Mouse (Mus musculus): ENCODE data around the gene Msh5.

Gene Msh5

GRCm38 (mm10) chr17:35068213-35068914 lies 21.8 kb upstream of the Msh5 start:
- DNase-seq, result no peak

GRCm38 (mm10) chr17:35066084-35066483 lies 19.5 kb upstream of the Msh5 start, which contains the start of gene Mpig6b:
Mpig6b (minus strand) TSS chr17:35066184.
- no peak for DNase-seq

GRCm38 (mm10) chr17:35064951-35065947 lies 18.7 kb upstream of the Msh5 start, which contains the start of gene Ly6g6c:
Ly6g6c (plus strand) TSS chr17:35065388.
- DNase-seq, result no peak

DNA sequence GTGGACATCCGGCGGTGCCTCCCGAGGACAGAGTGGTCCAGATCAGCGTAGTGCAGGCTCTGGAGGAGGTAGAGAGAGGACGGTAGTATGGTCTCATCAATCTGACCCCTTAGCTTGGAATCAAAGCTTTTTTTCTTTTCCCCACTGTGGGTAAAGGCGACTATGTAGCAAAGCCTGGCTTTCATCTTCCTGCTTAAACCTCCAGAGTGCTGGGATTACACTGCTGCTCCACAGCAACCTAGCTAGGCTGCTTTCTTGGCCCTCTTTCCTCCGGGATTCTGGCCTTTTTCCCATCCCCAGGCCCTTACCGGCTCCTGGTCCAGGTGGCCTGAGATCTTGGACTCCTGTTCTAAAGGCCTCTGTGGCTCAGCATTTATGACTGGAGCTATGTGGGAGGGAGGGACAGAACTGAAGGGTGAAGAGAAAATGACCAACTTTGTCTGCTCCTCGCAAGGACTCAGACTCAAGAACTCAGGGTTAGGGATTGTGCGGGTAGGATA lies 17.9 kb upstream of the Msh5 start:
- no peak for DNase-seq

- DNase-seq, result no peak
Observed at GRCm38 (mm10) chr17:35063466-35063865, 16.9 kb upstream of the Msh5 start.

DNA sequence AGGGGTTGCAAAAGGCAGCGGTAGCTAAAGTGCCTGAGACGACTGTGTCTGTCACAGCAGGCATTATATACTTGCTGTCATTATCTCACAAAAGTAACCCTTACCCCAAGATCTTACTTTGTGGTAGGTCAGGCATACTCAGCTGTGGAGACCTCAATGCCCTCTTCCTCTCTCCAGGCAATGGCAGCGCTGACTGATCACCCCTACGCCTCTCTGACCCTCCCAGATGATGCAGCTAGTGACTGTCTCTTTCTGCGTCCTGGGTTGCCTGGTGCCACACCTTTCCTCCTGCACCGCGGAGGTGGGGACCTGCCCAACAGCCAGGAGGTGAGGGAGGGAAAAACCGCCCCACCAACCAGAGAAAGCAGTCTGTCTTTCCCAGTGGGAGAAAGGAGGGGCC lies 14.8 kb upstream of the Msh5 start:
- DNase-seq, result no peak

DNA sequence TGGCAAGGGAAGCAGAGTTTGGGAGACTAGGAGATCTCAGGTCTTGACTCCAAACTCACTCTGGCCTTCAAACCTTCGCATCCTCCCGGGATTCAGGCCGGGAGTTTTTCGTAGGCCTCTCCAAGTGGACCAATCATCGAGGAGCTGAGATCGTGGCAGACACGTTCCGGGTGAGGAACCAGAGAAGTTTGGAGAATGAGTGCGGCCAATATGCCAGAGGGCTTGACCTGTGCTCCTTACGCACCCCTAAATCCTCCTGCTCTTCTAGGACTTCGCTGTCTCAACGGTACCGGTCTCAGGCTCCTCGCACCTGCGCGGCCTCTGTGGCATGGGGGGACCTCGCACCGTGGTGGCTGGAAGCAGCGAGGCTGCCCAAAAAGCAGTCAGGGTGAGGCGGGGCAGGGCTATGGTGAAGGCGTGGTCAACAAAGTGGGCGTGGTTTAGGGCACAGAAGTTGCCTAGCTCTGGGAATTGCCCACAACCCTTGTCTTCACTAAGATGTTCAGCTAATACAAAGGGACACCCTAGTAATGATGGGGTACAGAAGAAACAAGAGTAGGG lies 14.3 kb upstream of the Msh5 start:
- no peak for DNase-seq

GRCm38 (mm10) chr17:35060071-35060470 lies 13.5 kb upstream of the Msh5 start:
- DNase-seq, result no peak

DNA sequence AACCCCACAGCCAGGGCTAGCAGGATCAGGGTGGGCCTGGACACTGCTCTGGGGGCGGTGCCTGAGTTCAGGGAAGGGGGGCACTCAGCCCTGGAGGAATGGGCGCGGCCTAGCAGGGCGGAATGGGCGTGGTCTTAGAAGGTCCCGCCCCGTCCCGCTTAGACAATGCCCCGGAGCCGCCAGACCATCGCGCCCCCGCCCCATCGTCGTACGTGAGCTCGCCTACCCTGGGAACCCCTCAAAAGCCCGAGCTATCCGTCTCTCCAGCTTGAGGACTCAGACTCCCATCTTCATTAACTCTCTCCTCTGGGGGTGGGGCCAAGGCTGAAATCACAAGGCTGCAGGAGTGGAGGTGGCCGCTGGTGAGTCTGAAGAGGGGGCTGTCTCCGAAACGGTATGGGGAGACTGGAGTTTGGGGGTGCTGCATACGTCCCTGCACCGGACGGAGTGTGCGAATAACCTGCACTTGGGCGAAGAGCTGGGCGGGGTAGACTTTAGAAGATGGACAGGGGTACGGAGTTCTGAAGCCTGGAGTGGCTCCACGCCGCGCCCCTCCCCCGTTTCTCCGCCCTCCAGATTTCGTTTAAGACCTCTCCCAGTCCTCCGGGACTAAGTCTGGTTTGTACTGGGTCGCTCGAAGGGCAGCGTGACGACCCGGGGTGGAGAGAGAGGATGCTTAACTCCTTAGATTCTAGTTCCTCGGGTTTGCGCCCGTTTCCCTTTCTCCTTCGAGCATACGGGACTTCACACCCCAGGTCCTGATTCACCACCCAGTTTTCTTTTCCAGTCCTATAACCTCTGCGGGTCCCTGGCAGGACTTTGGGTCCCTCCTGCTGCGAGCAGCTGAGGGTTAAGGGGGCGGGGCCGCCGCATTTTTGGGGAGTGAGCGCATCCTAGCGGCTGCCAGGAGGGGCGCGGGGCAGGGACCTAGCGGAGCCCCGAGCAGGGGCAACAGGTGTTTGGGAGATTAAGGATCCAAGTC lies 12.7 kb upstream of the Msh5 start, which contains the start of gene Ddah2:
TSS of gene Ddah2 (plus strand) at position 125 of the 982 bp plus-strand sequence.
- peak; percentile 93 for DNase-seq

DNA sequence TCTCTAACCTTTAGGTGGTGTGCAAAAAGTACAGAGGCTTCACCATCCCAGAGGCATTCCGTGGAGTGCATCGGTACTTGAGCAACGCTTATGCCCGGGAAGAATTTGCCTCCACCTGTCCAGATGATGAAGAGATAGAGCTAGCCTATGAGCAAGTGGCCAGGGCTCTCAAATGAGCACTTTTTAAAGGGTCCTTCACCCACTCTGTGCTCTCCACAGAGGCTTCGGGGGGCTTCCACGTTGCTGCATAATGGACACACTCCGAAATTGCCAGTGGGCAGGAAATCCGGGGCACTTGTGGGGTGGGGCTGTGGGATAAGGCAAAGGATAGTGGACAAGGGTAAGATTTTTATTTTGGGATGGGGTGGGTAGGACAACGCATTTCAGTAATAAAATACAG lies 11.8 kb upstream of the Msh5 start:
- DNase-seq, result no peak

DNA sequence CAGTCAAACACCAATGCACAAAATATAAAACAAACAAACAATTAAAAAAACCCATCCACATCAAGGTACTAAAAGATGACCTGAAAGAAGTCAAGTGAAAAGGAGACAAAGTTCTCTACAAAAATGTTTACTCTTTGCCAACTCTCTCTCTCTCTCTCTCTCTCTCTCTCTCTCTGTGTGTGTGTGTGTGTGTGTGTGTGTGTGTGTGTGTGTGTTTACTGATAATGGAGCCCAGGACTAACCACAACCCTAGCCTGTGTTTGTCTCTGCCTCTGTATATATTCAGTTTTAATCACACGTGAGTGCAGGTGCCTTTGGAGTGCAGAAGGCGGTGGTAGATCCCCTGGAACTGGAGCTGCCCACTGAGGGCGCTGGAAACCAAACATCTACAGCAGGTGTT lies 10.5 kb upstream of the Msh5 start:
- no peak for DNase-seq

DNA sequence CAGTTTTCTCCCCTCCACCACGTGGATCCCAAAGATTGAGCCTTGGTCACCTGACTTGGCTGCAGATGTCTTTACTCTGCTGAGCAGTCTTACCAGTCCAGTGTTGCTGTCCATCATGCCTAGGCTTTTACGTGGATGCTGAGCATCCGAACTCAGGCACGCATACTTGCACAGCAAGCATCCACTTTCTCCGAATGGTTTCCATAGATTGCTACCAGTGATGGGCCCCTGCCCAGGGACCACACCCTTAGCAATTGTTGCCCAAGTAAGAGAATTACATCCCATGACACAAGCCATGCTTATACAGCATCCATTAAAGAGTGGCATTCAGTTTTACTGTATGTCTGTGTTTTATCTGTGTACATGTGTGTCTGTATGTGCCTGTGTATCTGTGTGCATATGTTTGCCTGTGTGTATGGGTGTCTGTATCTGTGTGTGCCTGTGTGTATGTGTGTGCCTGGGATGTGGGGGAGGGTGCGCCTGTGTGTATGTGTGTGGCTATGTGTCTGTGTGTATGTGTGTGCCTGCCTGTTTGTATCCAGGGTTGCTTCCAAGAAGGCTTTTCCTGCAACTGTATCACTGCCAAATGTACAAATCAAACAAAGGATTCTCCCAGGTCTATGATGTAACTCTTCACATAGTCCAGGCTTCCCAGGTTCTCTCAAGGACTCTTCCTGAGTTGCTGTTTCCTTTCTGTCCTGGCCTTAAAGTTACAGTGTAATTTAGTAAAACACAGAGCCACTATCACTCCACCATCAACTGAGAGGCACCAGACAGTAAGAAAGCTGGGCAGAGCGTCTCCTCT lies 9.3 kb upstream of the Msh5 start:
- no peak for DNase-seq

DNA sequence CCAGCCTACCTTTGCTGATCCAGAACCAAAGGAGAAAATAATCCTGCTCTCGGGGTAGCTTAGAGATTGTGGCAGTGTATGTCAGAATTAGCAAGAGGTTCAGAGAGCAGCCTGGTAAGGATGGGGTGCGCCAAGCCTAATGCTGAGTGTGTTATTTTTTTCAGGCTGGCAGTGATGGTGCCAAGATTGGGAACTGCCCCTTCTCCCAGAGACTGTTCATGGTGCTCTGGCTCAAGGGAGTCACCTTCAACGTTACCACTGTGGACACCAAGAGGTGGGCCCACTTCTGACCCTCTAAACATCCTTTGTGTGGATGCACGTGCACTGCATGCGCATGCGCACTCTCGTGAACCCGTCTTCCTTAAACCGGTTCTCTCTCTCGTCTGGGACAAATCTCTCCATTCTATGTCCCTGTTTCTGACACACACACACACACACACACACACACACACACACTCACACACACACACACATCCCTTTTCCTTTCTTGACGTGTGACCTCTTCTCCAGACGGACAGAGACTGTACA lies 5.8 kb upstream of the Msh5 start:
- no peak for DNase-seq

DNA sequence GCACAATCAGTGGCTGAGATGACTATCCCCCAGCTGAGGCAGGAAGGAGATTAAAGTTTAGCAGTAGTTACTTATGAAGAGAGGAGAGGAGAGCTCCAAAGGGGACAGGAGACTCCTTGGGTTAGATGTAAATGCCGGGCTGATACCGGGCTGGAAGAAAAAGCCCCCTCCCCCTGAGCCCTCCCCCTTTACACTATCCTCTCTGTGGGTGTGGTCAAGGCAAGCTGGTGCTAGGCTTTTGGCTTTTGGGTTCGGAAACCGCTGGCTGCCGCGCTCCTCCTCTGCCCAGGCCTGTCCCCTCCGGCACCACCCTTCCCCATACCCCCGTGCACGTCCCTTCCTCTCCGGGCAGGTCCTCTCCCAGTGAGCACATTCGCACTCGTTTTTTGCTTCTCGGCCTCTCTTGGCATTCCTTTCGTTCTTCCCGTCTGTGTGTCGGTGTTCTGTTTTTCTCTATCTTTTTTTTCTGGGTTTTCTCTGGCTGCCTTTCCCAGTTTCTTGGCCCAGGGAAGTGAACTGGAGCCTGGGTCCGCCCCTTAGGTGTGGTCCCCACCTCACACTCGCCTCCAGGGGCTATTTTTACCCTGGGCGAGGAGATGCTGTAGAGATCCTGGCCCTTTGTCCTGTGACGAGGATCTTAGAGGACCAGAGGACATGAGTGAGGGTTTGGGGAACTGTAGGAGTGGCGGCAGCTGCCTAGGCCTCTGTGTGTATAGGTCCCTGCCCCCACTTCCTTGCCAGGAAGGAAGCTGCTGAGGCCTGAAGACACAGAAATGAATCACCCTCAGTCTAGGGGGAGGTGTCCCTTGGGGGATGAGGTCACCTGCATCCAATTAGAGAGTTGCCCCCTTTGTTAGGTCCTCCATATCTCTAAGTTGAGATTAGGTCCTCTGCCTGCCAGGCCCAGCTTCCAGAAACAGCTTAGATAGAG lies 4.9 kb upstream of the Msh5 start:
- peak; percentile 77 for DNase-seq

- peak; percentile 86 for DNase-seq
Observed at GRCm38 (mm10) chr17:35050126-35050750, 3.7 kb upstream of the Msh5 start.

- DNase-seq, result peak; percentile 76
Observed at GRCm38 (mm10) chr17:35049561-35050016, 3.0 kb upstream of the Msh5 start, which contains the start of gene Clic1. Clic1 (plus strand) TSS chr17:35049966.

DNA sequence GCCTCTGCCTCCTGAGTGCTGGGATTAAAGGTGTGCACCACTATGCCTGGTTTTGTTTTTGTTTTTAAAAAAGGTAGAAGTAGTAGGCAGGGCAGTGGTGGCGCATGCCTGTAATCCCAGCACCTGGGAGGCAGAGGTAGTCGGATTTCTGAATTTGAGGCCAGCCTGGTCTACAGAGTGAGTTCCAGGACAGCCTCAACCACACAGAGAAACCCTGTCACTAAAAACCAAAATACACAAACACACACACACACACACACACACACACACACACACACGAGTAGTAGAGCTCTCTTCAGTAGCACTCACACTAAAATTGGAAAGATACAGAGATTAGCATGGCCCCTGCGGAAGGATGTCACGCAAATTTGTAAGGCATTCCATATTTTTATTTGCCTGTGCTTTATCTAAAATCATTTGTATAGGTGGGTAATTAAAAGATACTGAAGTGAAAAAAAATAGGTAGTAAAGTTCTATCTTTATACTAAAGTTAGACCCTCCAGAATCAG lies 2.4 kb upstream of the Msh5 start:
- DNase-seq, result peak; percentile 36

DNA sequence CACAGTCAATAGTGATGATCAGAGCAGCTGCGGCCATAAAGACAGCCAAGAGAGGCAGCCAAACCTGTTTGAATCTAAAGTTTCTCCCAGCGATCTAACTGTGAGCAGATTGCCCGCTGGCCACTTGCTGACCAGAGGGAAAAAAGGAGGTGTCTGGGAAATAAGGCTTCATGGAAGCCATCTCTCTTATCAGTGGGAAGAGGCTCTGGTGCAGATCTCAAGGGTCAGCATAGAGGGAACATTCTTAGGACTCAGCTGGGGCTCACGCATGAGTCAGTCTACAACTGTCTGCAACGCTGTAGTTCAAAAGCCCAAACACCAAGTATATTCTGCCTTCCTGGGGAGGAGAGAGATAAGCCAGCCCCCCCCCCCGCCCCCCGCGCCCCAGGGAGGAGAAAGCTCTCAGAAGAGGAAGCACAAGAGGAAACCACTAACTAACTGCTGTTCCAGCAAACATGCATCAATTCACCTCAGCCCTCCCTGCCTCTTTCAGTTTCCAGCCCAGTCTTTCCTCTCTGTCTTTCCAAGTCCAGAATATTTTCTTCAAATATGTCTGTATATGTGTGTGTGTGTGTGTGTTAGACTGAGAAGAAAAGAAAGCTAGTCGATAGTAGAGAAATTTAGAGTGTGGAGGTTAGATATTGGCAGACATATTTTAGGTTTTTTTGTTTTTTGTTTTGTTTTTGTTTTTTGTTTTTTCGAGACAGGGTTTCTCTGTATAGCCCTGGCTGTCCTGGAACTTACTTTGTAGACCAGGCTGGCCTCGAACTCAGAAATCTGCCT lies 1.8 kb upstream of the Msh5 start:
- peak; percentile 54 for DNase-seq
